Mouse (Mus musculus) brain, embryonic 18.5 days (tissue): Measurements from ENCODE around the gene Anapc15.

Experiments
- DNase-seq: peaks from one replicate; pipeline ENCODE4 v3.0.0-alpha.2; 2012; ENCODE audit warnings: low read depth, low spot score

Anapc15 gene

GRCm38 (mm10) chr7:101863415-101863814, at the start of gene Anapc15:
Anapc15 (plus strand) TSS chr7:101863715.
- DNase-seq, result no peak

DNA sequence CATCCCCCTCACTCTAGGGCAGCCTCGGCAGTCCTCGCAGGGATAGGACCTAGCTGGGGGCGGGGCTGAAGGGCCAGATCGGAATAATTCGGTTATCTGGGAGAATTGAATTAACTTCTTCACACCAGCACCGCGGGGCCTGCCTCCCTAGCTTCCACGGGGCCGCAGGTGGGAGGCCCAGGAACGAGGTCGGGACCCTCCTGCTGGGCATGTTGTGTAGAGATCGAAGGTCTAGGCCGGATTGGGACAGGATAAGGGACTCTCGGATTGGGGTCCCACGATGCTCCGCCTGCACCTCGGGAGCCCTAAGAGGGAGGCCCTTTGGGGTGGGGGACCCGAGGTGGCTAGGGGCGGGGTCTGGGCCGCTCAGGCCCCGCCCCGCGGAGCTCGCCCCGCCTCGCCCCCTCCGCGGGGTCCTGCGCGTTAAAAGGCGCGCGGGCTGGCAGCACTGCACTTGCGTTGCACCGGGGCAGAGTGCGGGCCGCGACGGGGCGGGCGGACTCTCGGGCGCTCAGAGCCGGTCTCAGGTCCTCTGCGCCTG, 45.6 kb upstream of the Anapc15 start, which contains the start of gene Phox2a:
Gene Phox2a (plus strand): TSS at position 453 of the 541 bp plus-strand sequence.
- DNase-seq, result no peak

GRCm38 (mm10) chr7:101820295-101821030, 43.1 kb upstream of the Anapc15 start:
- no peak for DNase-seq

- DNase-seq, result no peak
Observed at GRCm38 (mm10) chr7:101821571-101822501, 41.7 kb upstream of the Anapc15 start.

- no peak for DNase-seq
Observed at GRCm38 (mm10) chr7:101822836-101823757, 40.4 kb upstream of the Anapc15 start.

DNA sequence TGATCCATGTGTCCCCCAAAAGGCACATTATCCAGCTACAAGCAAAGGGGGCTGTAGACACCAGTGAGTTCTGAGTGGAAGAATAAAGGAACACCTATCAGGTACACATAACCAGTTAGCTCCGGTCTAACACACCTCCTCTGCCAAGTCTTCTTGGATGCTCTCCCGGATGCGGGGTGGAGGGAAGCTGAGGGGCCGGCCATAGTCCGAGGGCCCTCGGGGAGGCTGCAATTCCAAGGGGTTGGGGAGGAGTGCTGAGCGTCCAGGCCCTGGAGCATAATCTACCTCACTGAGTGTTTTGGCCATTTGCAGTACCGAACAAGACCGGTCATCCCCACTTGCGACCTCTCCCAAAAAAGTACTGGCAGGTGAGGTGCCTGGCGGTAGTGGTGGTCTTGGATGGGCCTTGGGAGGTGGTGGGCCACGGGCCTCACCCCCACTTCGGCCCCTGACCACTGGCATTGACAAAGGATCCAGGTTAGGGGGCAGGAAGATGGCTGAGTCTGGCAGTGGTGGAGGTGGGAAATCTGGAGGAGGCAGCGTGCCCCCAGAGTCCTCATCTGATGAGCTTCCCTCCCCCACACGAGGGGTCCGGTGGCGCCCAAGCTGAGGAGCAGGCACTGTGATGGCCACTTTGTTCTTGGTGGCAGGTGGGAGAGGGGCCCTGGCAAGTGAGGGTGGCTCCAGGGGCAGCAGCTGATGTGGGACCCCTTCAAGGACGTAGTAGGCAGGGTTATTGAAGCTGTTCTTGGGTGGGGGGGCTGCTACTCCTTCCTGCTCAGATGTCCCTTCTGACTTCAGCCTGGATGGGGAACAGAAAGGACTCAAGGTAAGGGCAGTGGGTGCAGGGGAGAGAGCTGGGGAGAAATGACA, 39.5 kb upstream of the Anapc15 start:
- DNase-seq, result no peak

- DNase-seq, result no peak
Observed at GRCm38 (mm10) chr7:101830373-101830772, 33.1 kb upstream of the Anapc15 start.

- DNase-seq, result no peak
Observed at GRCm38 (mm10) chr7:101831437-101831836, 32.1 kb upstream of the Anapc15 start.

DNA sequence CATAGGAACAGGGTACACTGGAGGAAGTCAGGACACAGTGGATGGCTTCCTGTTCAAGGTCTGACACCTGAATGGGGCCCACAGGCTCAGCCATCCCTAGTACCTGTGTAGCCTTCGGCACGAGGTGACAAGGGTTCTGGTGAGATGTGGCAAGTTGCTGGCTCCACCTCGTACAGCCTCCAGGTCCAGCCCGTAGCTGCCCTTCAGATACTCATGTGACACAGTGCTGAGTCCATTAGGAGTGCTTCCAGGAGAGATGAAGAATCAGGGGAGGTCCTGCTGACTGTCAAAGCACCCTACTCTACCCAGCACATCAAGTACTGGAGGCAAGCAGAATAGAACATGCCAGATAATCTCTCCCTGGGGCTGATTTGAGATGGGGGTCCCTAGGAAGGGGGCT, 31.1 kb upstream of the Anapc15 start:
- DNase-seq, result no peak

- no peak for DNase-seq
Observed at GRCm38 (mm10) chr7:101833352-101833751, 30.2 kb upstream of the Anapc15 start.

DNA sequence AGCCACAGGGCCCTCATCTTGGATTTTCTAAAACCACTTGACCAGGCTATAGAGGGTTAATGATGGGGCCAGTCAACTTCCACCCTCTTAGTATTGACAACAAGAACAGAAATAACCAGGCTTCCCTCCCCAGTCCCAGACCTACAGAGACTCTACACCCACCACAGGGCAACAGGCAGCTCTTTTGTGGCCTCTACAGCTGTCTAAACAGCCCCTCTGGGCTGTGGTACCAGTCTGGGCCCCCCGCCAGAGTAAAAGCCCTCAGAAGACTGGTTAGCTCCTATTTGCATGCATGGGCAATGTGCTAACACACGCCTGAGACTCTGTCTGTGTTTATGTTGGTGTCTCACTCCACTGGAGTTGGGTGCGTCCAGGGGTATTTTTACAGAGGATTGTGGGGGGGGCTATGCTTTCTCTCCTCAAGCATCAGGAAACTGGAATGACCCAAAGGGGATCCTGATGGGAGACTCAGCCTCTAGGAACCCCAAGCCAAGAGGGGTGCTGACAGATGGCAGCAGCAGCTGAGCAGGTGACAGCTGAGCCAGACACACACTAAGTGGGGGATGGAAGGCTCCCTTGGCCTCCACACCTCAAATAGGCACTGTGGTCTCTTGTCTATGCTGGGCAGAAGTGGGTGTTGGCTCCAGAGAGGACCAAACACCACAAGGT, 29.5 kb upstream of the Anapc15 start:
- peak; percentile 22 for DNase-seq

DNA sequence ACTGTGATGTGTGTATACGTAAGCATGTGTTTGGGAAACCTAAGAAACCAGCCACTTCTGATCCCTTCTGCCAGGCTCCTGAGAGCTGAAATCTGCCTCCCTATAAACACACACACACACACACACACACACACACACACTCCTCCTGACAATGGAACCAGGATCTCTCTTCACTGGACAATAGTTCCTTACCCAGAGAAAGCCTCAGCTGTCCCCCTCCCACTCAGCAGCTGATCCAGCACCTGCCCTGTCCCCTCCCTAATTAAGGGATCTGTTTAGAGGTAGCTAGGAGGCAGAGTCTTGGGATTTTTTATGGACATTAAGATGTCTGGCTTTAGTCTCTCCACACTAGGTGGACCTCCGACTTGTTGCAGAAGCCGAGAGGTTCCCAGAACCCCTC, 28.6 kb upstream of the Anapc15 start:
- DNase-seq, result no peak

- DNase-seq, result no peak
Observed at GRCm38 (mm10) chr7:101835457-101836109, 27.9 kb upstream of the Anapc15 start.

DNA sequence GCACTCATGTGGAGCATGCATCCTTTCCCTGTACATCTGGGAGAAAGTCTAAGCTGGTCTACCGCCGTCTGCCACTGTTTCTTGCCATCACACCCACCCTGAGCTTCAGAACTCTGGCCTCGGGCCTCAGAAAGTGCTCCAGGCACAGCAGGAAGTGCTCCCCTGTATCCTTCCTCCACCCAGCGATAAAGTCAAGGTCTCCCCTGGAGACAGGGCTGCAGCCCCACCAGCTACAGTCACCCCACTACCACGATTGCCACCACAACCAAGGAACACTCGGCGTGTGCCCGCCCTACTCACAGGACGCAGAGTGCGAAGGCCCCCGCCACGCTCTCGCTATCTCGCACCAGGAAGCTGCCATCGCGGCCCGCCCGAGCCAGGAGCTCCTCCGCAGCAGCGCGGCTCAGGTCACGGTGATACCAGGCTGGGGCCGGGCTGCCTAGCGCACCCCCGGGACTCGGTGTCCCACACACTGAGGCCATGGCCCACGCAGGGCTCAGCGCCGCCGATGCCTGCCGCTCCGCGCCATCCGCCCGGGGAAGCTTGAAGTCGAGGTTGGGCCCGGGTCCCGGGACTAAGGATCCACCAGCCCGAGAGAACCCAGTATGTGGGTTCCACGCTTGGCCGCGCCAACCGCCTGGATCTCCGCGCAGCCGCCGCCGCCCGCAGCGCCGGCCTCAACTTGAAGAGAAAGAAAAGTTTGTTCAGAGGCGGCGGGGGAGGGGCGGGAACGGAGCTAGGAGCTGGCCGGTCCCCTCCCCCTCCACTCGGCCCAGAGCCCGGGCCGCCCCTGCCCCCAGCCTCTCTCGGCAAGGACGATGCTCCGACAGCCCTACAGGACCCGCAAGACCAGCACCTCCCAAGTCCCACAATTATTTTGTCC, 27.0 kb upstream of the Anapc15 start:
- DNase-seq, result no peak

DNA sequence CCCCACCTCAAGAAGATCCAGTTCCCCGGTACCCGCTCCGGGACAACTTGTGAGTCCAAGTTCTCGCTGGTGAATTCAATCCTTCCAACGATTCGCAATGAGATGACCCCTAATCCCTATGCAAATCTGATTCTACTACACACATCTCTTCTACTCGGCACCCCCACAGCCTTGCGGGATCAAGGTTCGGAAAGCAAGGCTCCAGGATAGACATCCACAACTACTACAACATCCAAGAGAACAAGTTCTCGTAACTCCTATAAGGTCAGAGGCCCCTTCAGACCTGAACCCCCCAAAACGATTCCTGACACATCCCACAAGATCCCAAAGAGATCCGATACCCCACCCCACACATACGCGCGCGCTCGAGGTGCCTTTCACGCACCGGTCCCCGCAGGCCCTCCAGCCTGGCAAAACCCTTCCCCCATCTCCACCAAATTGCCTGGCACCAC, 26.3 kb upstream of the Anapc15 start:
- no peak for DNase-seq

- DNase-seq, result peak; percentile 49
Observed at GRCm38 (mm10) chr7:101837606-101838471, 25.7 kb upstream of the Anapc15 start, which contains the start of gene Inppl1. Inppl1 (minus strand) TSS chr7:101838229.

- DNase-seq, result no peak
Observed at GRCm38 (mm10) chr7:101844186-101844585, 19.3 kb upstream of the Anapc15 start.
